Mouse (Mus musculus) thymus, adult 2 months (tissue): ENCODE results near the gene Timm50.

Experiments
- CTCF ChIP-seq: fragments of 200-500 bp; IDR thresholded peaks from 2 replicates; pipeline ENCODE4 v1.5.1; 2012; ENCODE audit warnings: mild to moderate bottlenecking, control low read depth, low read length, moderate library complexity, borderline replicate concordance; ENCODE audit not compliant: control insufficient read depth, poor library complexity, insufficient read depth; ENCODE audit errors: extremely low read depth
- POLR2A ChIP-seq: fragments of 200-500 bp; IDR thresholded peaks from 2 replicates; pipeline ENCODE4 v1.6.1; 2012; ENCODE audit warnings: mild to moderate bottlenecking, low read length, control low read depth, moderate library complexity; ENCODE audit not compliant: control insufficient read depth, poor library complexity, insufficient read depth; ENCODE audit errors: extremely low read depth

GRCm38 (mm10) chr7:28265391-28265790 lies 46.5 kb downstream of the Timm50 start:
- TF ChIP-seq CTCF (no peak), POLR2A (no peak)
